Mouse (Mus musculus) myocyte (in vitro differentiated cells): ENCODE results near the gene Myoz1.

Experiments used
- E2F4 ChIP-seq: IDR thresholded peaks from one replicate; pipeline ENCODE4 v1.6.1; 2011; ENCODE audit warnings: mild to moderate bottlenecking, control low read depth, moderate library complexity; ENCODE audit not compliant: insufficient read depth
- POLR2A ChIP-seq: IDR thresholded peaks from one replicate; pipeline ENCODE4 v1.6.1; 2011; ENCODE audit warnings: low read depth, mild to moderate bottlenecking, control low read depth, moderate library complexity; ENCODE audit not compliant: insufficient read length
- REST ChIP-seq: IDR thresholded peaks from one replicate; pipeline ENCODE4 v1.6.1; 2011; ENCODE audit warnings: mild to moderate bottlenecking, control low read depth, moderate library complexity; ENCODE audit not compliant: insufficient read depth, insufficient read length
- TCF12 ChIP-seq: IDR thresholded peaks from one replicate; pipeline ENCODE4 v1.6.1; 2011; ENCODE audit warnings: mild to moderate bottlenecking, control low read depth; ENCODE audit not compliant: poor library complexity, insufficient read depth, severe bottlenecking

GRCm38 (mm10) chr14:20640644-20641437 is 15.5 kb downstream of the Myoz1 start, which contains the start of gene Usp54:
- TF ChIP-seq POLR2A (peak; percentile 89), E2F4 (no peak), REST (no peak), TCF12 (no peak)
